Mouse (Mus musculus): ENCODE results near the gene Cdk7. TPM values are rescaled to one million over a fixed set of nuclear protein-coding genes. Genes with fewer than 3 reads are reported as not detected.
A peak's percentile ranks its signal among the peaks of the same experiment; 100 is the strongest.
"Not testable (repeated sequence)": the region's sequence is repeated elsewhere in the genome, so short reads cannot be mapped to it uniquely, and the experiment has no call there.

Cdk7 gene
- polyA plus RNA-seq, 1 experiment from 2014 or later = 103 TPM

DNA sequence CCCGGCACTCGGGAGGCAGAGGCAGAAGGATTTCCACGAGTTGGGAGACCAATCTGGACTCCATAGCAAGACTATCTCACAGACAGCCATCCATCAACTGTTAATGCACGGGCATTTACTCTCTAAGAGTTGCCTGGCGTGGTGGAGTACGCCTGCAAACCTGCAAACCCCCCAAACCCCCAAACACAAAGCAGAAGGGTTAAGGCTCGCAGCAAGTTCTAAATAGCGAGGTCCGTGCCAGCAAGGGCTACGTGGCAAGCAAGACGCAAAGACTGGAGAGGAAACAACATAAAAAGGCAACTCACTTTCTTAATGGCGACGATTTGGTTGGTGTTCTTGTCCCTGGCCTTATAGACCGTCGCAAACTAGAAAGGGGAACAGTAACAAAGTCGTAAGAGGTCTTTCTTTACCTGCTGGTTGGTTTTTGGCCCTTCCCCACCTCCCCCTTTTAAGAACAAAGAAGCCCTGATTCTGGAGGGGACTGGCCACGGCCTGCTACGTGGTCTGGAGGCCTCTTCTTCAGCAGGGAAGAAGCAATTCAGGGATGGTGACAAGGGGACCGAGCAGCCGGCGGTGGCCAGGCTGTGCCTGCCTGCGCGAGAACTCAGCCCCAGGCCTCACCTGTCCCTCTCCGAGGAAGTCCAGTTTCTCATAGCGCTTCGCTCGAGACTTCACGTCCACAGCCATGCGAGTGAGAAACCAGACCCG is 432 bp downstream of the Cdk7 start:
- Histone ChIP-seq H3K4me3 (ENCODE audit: low read length) (peak overlapping the region; percentile 69), H3K4me1 (ENCODE audit: insufficient read depth, low read length) (peaks cover 12% of the 10 kb centered on the region), H3K27ac (ENCODE audit: low read length) (peak overlapping the region; percentile 93), H3K27me3 (ENCODE audit: insufficient read depth, low read length) (no peaks in the 10 kb centered on the region), H3K9me3 (ENCODE audit: low read length) (no peaks in the 10 kb centered on the region), H3K4me2 (replicated peaks; ENCODE audit: low read depth, low read length) (peak overlapping the region; percentile 79), H3K36me3 (ENCODE audit: insufficient read depth, low read length) (peaks cover 18% of the 10 kb centered on the region), H3K9ac (replicated peaks; ENCODE audit: low read length) (peak overlapping the region; percentile 91)
- ATAC-seq (ENCODE audit: low FRiP score, low TSS enrichment) = peak; percentile 8; the same call in 1 of the 2 replicates
- under 1% methylated on average over 30 of the region's 30 CpGs for WGBS

DNA sequence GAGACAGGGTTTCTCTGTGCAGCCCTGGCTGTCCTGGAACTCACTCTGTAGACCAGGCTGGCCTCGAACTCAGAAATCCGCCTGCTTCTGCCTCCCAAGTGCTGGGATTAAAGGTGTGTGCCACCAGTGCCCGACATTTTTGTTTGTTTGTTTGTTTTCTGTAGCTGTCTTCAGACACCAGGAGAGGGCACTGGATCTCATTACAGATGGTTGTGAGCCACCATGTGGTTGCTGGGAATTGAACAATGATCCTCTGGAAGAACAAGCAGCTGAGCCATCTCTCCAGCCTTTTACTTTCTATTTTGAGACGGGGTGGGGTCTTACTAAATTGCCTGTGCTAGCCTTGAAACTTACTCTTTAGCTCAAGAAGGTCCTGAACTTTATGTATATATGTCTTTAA is 2.2 kb downstream of the Cdk7 start:
- not testable (repeated sequence) for H3K27me3 ChIP-seq (ENCODE audit: insufficient read depth, low read length); ATAC-seq (ENCODE audit: low FRiP score, low TSS enrichment); H3K4me2 ChIP-seq (replicated peaks; ENCODE audit: low read depth, low read length); H3K27ac ChIP-seq (ENCODE audit: low read length); H3K9ac ChIP-seq (replicated peaks; ENCODE audit: low read length); H3K4me3 ChIP-seq (ENCODE audit: low read length); H3K9me3 ChIP-seq (ENCODE audit: low read length)
- Histone ChIP-seq H3K36me3 (ENCODE audit: insufficient read depth, low read length) (peaks cover 16% of the 10 kb centered on the region), H3K4me1 (ENCODE audit: insufficient read depth, low read length) (peaks cover 22% of the 10 kb centered on the region)
- 92% methylated on average over 4 of the region's 4 CpGs for WGBS

DNA sequence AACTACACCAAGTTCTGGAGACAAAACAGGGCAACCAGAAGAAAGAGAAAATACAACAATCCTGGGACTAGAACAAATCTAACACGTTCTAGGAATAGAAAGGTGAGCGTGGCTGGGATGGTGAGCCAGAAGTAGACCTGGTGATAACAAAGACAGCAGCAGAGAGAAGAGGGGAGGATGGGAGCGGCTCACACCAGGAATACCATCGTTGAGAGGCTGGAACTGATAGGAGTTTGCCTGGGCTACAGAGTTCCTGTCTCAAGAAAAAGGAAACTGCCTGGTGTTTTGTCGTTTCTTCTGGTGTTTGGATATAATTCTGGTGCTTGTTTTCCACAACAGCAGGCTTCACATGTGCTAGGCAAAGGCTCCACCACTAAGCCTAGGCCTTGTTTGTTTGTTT is 2.7 kb downstream of the Cdk7 start:
- Histone ChIP-seq H3K9me3 (ENCODE audit: low read length) (no peaks in the 10 kb centered on the region), H3K27ac (ENCODE audit: low read length) (no peak overlapping the region), H3K9ac (replicated peaks; ENCODE audit: low read length) (no peak overlapping the region), H3K4me3 (ENCODE audit: low read length) (no peak overlapping the region), H3K36me3 (ENCODE audit: insufficient read depth, low read length) (peaks cover 16% of the 10 kb centered on the region), H3K4me2 (replicated peaks; ENCODE audit: low read depth, low read length) (no peak overlapping the region), H3K27me3 (ENCODE audit: insufficient read depth, low read length) (no peaks in the 10 kb centered on the region), H3K4me1 (ENCODE audit: insufficient read depth, low read length) (peaks cover 22% of the 10 kb centered on the region)
- 93% methylated on average over 5 of the region's 5 CpGs for WGBS
- no peak for ATAC-seq (ENCODE audit: low FRiP score, low TSS enrichment)

DNA sequence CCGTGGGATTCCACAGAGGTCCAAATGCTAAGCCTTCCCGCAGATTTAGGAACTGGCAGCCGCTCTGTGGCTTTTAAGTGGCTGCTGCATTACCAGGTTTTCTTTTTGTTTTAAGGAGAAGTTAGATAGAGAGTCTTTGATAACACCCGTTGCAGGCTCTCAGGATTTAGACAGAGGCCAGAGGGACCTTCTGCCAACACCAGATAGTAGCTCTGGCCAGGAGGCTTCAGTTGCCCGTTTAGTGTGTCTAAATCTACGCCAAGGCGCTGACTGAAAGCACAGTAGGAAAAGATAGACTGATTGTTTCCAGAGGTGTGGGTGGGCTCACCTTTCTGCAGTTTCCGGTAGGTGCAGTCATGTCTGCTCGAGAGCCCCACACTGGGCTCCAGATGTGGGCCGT is 5.5 kb downstream of the Cdk7 start:
- Histone ChIP-seq H3K4me3 (ENCODE audit: low read length) (no peak overlapping the region), H3K4me1 (ENCODE audit: insufficient read depth, low read length) (peaks cover 22% of the 10 kb centered on the region), H3K4me2 (replicated peaks; ENCODE audit: low read depth, low read length) (no peak overlapping the region), H3K9ac (replicated peaks; ENCODE audit: low read length) (no peak overlapping the region), H3K27me3 (ENCODE audit: insufficient read depth, low read length) (no peaks in the 10 kb centered on the region), H3K9me3 (ENCODE audit: low read length) (no peaks in the 10 kb centered on the region), H3K36me3 (ENCODE audit: insufficient read depth, low read length) (peaks cover 36% of the 10 kb centered on the region), H3K27ac (ENCODE audit: low read length) (no peak overlapping the region)
- ATAC-seq (ENCODE audit: low FRiP score, low TSS enrichment) = no peak
- 95% methylated on average over 10 of the region's 10 CpGs for WGBS

DNA sequence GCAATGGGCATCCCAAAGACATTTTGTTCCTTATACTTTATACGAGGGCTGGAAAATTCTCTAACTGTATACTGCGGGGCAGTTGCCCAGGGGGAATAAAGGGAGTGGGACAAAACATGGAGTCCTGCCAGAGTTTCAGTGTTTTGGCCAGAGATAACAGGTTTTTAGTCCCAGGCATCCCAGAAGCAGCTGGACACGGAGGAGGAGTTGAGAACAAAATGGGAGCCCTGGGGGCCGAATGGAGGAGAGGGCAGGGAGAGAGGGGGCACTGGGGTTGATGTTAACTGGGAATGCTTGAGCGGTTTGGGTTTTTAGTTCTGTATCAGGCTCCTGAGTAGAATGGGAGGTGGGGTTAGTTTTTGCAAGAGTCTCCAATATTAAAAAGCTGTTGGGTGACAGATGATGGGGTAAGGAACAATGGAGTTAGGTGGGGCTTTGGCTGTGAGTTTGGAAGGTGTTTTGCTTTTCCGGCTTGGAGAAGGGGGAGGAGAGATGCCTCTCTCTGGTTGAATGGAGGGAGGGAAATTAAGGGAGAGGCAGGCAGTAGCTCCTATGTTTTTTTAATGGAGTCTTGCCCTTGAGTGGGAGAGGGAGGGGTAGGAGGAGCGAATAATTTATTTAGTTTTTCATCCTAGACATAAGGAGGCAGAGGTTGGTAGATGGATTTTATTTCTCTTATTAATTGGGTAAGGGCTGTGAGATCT is 6.5 kb downstream of the Cdk7 start:
- Histone ChIP-seq H3K9me3 (ENCODE audit: low read length) (no peaks in the 10 kb centered on the region), H3K4me2 (replicated peaks; ENCODE audit: low read depth, low read length) (no peak overlapping the region), H3K4me3 (ENCODE audit: low read length) (no peak overlapping the region), H3K36me3 (ENCODE audit: insufficient read depth, low read length) (peaks cover 44% of the 10 kb centered on the region), H3K27ac (ENCODE audit: low read length) (no peak overlapping the region), H3K27me3 (ENCODE audit: insufficient read depth, low read length) (no peaks in the 10 kb centered on the region), H3K4me1 (ENCODE audit: insufficient read depth, low read length) (peaks cover 16% of the 10 kb centered on the region), H3K9ac (replicated peaks; ENCODE audit: low read length) (no peak overlapping the region)
- 56% methylated on average over 7 of the region's 7 CpGs for WGBS
- peak; percentile 46; the same call in 1 of the 2 replicates for ATAC-seq (ENCODE audit: low FRiP score, low TSS enrichment)

DNA sequence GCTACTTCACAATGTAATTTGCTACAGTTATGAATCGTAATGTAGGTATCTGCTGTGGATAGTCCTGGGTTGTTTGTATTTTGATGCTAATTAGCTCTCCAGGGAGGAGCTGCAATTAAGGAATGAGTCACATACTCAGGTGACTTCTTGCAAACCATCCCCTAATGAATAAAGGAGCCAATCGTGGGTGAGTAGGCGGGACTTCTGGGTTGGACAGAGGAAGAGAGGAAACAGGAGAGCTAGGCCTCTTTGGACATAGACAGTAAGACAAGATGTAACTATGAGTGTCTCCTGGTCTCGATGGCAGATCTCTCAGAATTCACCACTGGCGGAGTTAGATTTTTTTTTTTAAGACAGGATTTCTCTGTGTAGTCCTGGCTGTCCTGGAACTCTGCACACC is 9.1 kb downstream of the Cdk7 start:
- H3K4me3 ChIP-seq (ENCODE audit: low read length) = no peak overlapping the region
- no peak overlapping the region for H3K4me2 ChIP-seq (replicated peaks; ENCODE audit: low read depth, low read length)
- 89% methylated on average over 5 of the region's 5 CpGs for WGBS
- H3K9ac ChIP-seq (replicated peaks; ENCODE audit: low read length) = no peak overlapping the region
- peaks cover 46% of the 10 kb centered on the region for H3K36me3 ChIP-seq (ENCODE audit: insufficient read depth, low read length)
- no peaks in the 10 kb centered on the region for H3K9me3 ChIP-seq (ENCODE audit: low read length)
- peaks cover 11% of the 10 kb centered on the region; the same call in 1 of the 2 replicates for H3K4me1 ChIP-seq (ENCODE audit: insufficient read depth, low read length)
- H3K27ac ChIP-seq (ENCODE audit: low read length) = no peak overlapping the region
- ATAC-seq (ENCODE audit: low FRiP score, low TSS enrichment) = no peak
- H3K27me3 ChIP-seq (ENCODE audit: insufficient read depth, low read length) = no peaks in the 10 kb centered on the region

DNA sequence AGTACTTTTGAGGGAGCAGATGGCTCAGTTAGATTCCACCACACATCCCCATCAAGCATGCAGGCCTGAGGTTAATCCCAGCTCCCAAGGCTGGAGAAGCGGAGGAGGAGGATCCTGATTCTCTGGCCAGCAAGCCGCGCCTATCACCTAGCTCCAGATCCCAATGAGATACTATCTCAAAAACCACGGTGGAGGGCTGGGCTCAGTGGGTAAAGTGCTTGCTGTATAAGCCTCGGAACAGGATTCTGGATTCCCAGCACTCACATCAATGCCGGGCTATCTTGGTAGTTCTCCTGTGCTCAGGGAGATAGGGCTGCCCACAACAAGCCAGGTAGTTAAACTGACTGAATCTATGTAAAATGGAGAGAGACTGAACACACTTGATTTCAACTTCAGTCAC is 15.3 kb downstream of the Cdk7 start:
- no peak for ATAC-seq (ENCODE audit: low FRiP score, low TSS enrichment)
- Histone ChIP-seq H3K27me3 (ENCODE audit: insufficient read depth, low read length) (no peaks in the 10 kb centered on the region), H3K9me3 (ENCODE audit: low read length) (no peaks in the 10 kb centered on the region), H3K27ac (ENCODE audit: low read length) (no peak overlapping the region), H3K9ac (replicated peaks; ENCODE audit: low read length) (no peak overlapping the region), H3K4me1 (ENCODE audit: insufficient read depth, low read length) (no peaks in the 10 kb centered on the region), H3K4me2 (replicated peaks; ENCODE audit: low read depth, low read length) (no peak overlapping the region), H3K4me3 (ENCODE audit: low read length) (no peak overlapping the region), H3K36me3 (ENCODE audit: insufficient read depth, low read length) (peaks cover 68% of the 10 kb centered on the region)
- 93% methylated on average over 6 of the region's 6 CpGs for WGBS

DNA sequence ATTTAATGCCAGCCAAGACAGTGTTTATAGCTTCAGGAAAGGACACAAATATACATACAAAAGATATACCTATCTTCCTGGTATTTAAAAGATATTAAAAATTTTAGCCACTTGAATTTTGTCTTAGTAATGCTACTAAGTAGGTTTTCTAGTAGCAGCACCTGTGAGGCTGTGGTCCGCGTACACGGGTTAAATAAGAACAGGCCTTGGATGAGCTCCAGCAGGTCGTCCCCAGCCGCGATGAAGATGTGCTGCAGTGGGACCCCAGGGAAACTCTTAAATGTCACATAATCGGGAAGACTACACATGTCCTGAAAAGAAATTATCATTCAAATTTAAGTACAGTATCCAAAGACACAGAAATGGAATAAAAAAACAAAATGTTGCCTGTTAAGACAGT is 24.5 kb downstream of the Cdk7 start:
- H3K4me3 ChIP-seq (ENCODE audit: low read length) = no peak overlapping the region
- ATAC-seq (ENCODE audit: low FRiP score, low TSS enrichment) = no peak
- H3K9ac ChIP-seq (replicated peaks; ENCODE audit: low read length) = no peak overlapping the region
- H3K27ac ChIP-seq (ENCODE audit: low read length) = no peak overlapping the region
- WGBS = 95% methylated on average over 7 of the region's 7 CpGs
- H3K36me3 ChIP-seq (ENCODE audit: insufficient read depth, low read length) = peaks cover 82% of the 10 kb centered on the region
- H3K27me3 ChIP-seq (ENCODE audit: insufficient read depth, low read length) = no peaks in the 10 kb centered on the region
- 0 out of 2 replicates have a peak, but pooled peaks cover 3% of the 10 kb centered on the region for H3K9me3 ChIP-seq (ENCODE audit: low read length)
- no peak overlapping the region for H3K4me2 ChIP-seq (replicated peaks; ENCODE audit: low read depth, low read length)
- no peaks in the 10 kb centered on the region for H3K4me1 ChIP-seq (ENCODE audit: insufficient read depth, low read length)

DNA sequence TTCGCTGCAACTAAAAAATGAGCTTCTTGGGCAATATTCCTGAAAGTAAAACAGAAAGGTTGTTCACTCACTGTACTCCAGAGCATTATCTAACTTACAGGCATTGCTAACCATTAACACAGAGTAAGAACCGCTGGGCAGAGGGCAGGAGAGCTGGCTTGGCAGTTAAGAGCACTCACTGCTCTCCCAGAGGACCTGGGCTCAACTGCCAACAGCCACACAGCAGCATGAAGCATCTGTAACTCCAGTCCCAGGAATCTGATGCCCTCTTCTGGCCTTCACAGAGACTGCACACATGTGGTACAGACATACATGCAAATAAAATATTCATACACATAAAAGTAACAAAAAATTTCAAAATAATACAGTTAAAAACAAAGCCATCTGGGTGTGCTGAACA is 27.3 kb downstream of the Cdk7 start:
- H3K36me3 ChIP-seq (ENCODE audit: insufficient read depth, low read length) = peaks cover 77% of the 10 kb centered on the region
- no peak overlapping the region for H3K4me2 ChIP-seq (replicated peaks; ENCODE audit: low read depth, low read length)
- no peaks in the 10 kb centered on the region for H3K27me3 ChIP-seq (ENCODE audit: insufficient read depth, low read length)
- H3K4me3 ChIP-seq (ENCODE audit: low read length) = no peak overlapping the region
- 0 out of 2 replicates have a peak, but pooled peaks cover 3% of the 10 kb centered on the region for H3K9me3 ChIP-seq (ENCODE audit: low read length)
- no peak; the same call in 1 of the 2 replicates for ATAC-seq (ENCODE audit: low FRiP score, low TSS enrichment)
- H3K27ac ChIP-seq (ENCODE audit: low read length) = no peak overlapping the region
- H3K4me1 ChIP-seq (ENCODE audit: insufficient read depth, low read length) = no peaks in the 10 kb centered on the region
- no peak overlapping the region for H3K9ac ChIP-seq (replicated peaks; ENCODE audit: low read length)
- WGBS = 89% methylated on average over 2 of the region's 2 CpGs

DNA sequence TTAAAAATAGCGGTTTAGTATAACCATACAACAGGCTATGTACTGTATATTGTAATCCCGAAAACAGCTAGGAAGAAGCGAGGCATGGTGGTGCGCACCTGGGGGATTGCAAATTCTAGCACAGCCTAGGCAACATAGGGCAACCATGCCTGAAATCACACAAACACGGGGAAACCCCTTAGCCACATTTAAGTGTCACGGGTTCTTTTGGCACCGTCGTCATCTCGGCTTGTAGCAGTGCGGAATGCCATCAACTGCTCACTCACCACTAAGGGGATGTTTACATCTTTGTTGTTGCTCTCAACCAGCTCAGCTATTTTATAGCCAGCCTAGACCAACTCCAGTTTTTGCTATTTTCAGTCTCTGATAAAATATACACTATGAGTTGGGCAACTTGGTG is 31.9 kb downstream of the Cdk7 start:
- no peak for ATAC-seq (ENCODE audit: low FRiP score, low TSS enrichment)
- no peaks in the 10 kb centered on the region for H3K27me3 ChIP-seq (ENCODE audit: insufficient read depth, low read length)
- no peak overlapping the region for H3K4me3 ChIP-seq (ENCODE audit: low read length)
- 95% methylated on average over 10 of the region's 10 CpGs for WGBS
- no peak overlapping the region for H3K27ac ChIP-seq (ENCODE audit: low read length)
- no peak overlapping the region for H3K4me2 ChIP-seq (replicated peaks; ENCODE audit: low read depth, low read length)
- H3K9me3 ChIP-seq (ENCODE audit: low read length) = 0 out of 2 replicates have a peak, but pooled peaks cover 2% of the 10 kb centered on the region
- peaks cover 60% of the 10 kb centered on the region for H3K36me3 ChIP-seq (ENCODE audit: insufficient read depth, low read length)
- H3K4me1 ChIP-seq (ENCODE audit: insufficient read depth, low read length) = no peaks in the 10 kb centered on the region
- no peak overlapping the region for H3K9ac ChIP-seq (replicated peaks; ENCODE audit: low read length)

Measured in kidney, embryonic 16.5 days (tissue).